Mouse (Mus musculus): ENCODE data around the gene Traf3ip1. TPM values are rescaled to one million over a fixed set of nuclear protein-coding genes. Genes with fewer than 3 reads are reported as not detected.

The Traf3ip1 gene
- total RNA-seq, 2 experiments from 2014 or later = 15.8 to 16.5 TPM

DNA sequence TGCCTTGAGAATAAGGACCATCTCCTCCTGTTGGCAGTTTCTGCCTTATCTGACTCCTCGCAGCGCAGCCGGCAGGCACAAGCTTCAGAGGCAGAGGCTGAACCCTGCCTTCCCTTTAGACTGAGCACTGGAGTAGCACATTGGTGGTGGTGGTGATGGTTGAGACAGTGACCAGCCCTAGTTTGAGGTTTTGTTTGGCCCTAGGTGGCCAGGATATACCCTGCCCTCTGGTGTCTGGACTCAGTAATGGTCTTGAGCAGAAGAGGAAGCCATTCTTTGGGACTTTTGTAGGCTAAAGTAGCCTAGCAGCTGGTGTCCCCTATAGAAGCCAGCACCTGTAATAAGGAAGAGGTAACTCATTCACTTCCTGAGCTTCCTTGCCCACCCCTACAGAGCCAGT is 69.6 kb downstream of the Traf3ip1 start:
- intact Hi-C loops (cut with DNase I) = no loop called here
- Histone ChIP-seq H3K27ac (no peak overlapping the region), H3K4me3 (no peak overlapping the region)
- no peak for DNase-seq (ENCODE audit: extremely low spot score in 1 of 2, low spot score in 2 of 2)
- peak; percentile 28 for TF ChIP-seq CTCF (IDR thresholded peaks at IDR 0.05)

DNA sequence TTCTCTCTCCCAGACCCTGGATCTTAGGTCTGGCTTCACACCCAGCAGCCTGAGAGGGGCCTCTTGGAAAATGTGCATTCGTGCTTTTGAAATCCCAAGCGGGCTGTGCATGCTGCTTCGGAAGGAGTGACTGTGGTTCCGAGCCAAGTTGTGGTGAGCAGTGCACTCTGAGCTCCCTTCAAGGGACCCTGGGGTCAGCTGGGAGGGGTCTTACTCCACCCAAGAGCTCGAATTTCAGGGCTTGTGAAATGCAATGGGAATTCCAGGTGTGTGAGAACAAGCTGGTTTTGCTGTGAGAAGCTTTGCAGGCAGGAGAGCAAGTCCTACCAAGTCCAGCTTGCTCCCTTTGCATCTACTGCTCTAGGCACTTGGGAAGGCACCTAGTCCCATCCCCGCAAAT is 70.2 kb downstream of the Traf3ip1 start:
- intact Hi-C loops (cut with DNase I) = no loop called here
- no peak overlapping the region for H3K4me3 ChIP-seq
- no peak for DNase-seq (ENCODE audit: extremely low spot score in 1 of 2, low spot score in 2 of 2)
- H3K27ac ChIP-seq = no peak overlapping the region
- TF ChIP-seq CTCF (IDR thresholded peaks at IDR 0.05) = no peak

DNA sequence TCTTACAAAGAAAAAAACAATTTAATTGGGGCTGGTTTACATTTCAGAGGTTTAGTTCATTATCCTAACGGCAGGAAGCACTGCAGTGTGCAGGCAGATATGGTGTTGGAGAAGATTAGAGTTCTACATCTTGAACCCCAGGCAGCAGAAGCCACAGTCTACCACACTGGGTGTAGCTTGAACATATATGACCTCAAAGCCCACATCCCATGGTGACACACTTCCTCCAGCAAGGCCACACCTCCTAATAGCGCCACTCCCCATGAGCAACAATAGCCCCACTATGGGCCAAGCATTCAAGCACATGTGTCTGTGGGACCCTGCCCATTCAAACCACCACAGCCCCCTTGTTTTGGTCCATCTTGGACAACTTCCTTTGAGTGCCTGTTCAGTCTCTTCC is 72.8 kb downstream of the Traf3ip1 start:
- intact Hi-C loops (cut with DNase I) = no loop called here
- H3K4me3 ChIP-seq = no peak overlapping the region
- DNase-seq (ENCODE audit: extremely low spot score in 1 of 2, low spot score in 2 of 2) = no peak
- no peak for TF ChIP-seq CTCF (IDR thresholded peaks at IDR 0.05)
- no peak overlapping the region for H3K27ac ChIP-seq

DNA sequence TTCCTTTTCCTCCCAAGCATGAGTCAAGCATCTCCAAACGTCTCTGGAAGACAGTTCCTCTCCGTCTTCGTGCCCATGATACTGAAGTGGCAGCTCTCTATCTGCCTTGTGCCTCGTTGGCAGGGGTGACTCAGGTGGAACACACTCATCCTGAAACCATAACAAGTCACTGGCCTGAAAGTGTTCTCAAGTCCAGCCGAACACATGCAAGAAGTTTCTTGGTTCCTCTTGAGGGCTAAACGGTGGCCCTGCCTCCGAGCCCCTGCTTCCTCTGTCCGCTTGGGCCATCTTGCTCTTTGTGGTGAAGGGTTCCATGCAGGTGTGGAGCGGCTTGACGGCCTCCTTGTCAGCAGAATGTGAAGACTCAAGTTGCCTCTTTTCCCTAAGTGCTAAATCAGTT is 78.0 kb downstream of the Traf3ip1 start:
- no peak for DNase-seq (ENCODE audit: extremely low spot score in 1 of 2, low spot score in 2 of 2)
- intact Hi-C loops (cut with DNase I) = loop anchor here (5.0 kb wide), 2 partner anchors 300 to 395 kb away; no protein-coding TSS in a partner anchor
- Histone ChIP-seq H3K4me3 (no peak overlapping the region), H3K27ac (no peak overlapping the region)
- TF ChIP-seq CTCF (IDR thresholded peaks at IDR 0.05) = no peak

DNA sequence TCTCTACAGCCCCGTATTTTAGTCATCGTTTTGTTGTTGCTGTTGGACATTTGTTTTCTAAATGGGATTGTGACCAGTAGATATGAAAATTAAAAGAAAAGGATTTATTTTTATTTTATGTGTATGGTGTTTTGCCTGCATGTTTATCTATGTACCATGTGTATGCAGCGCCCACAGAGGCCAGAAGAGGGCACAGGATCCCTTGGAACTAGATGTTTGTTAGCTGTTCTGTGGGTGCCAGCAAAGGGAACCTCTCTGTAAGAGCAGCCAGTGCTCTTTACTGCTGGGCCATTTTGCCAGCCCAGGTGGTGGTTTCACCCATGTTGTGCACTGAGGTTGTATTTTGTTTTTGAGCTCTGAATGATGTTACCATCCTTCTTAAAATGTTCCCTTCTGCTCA is 79.8 kb downstream of the Traf3ip1 start:
- peak; percentile 46 to 47 for DNase-seq (ENCODE audit: extremely low spot score in 1 of 2, low spot score in 2 of 2)
- TF ChIP-seq CTCF (IDR thresholded peaks at IDR 0.05) = peak; percentile 74
- H3K27ac ChIP-seq = no peak overlapping the region
- intact Hi-C loops (cut with DNase I) = loop anchor here (1.0 to 5.0 kb wide), 3 partner anchors 181 to 393 kb away; no protein-coding TSS in a partner anchor
- H3K4me3 ChIP-seq = no peak overlapping the region

DNA sequence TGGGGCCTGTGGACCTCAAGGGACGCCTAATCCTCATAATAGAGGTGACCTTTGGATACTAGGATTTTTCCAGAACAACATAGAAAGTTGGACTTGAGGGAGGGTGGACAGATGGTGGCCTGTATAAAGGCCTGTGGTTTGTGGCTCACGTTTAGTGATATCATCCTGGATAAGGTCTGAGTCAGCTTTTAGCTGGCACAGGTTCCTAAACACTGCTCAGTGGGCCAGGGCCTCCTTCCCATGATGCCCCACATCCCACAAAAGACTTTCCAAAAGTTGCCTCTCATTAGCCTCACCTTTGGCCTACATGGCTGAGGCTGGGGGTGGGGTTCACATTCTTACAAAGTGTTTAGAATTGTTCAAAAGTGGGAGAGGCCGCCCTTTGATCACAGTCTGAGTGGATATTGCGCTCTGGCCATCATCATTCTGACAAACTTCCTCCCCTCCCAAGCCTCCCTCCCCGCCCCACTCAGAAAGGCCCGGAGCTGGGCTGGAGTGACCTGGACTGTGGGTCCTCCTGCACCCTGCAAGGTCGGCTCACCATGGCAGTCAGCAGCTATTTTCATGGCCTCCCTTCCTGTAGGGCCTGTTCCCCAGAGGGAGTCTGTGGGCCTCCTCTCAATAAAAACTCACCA is 83.6 kb downstream of the Traf3ip1 start:
- TF ChIP-seq CTCF (IDR thresholded peaks at IDR 0.05) = no peak
- intact Hi-C loops (cut with DNase I) = no loop called here
- no peak overlapping the region for H3K27ac ChIP-seq
- no peak overlapping the region for H3K4me3 ChIP-seq
- DNase-seq (ENCODE audit: extremely low spot score in 1 of 2, low spot score in 2 of 2) = no peak

Other genes starting within 250 kb of the Traf3ip1 start
- 10 to 100 TPM; 54.0 to 55.3 TPM for gene Ube2f, start 244.3 kb upstream of the Traf3ip1 start, total RNA-seq (2021)
- 10 to 100 TPM; 18.3 to 20.0 TPM for gene Scly, start 196.3 kb upstream of the Traf3ip1 start, total RNA-seq (2021)
- under 1 TPM; 0.25 to 0.30 TPM for gene Espnl, start 172.6 kb upstream of the Traf3ip1 start, total RNA-seq (2021)
- gene Klhl30, start 143.6 kb upstream of the Traf3ip1 start, total RNA-seq (2021) = under 1 TPM in 1 of 2 experiments, not detected in 1; 0.14 TPM
- gene Erfe, start 128.2 kb upstream of the Traf3ip1 start, total RNA-seq (2021) = under 1 TPM; 0.16 to 0.38 TPM
- gene Ilkap, start 95.8 kb upstream of the Traf3ip1 start, total RNA-seq (2021) = 10 to 100 TPM; 59.8 to 64.8 TPM
- 10 to 100 TPM; 13.4 to 14.6 TPM for gene Hes6, start 80.6 kb upstream of the Traf3ip1 start, total RNA-seq (2021)
- gene Per2, start 35.3 kb upstream of the Traf3ip1 start, total RNA-seq (2021) = 10 to 100 TPM; 24.8 to 54.6 TPM
- gene Asb1, start 45.9 kb downstream of the Traf3ip1 start, total RNA-seq (2021) = 10 to 100 TPM; 38.1 to 40.7 TPM

Measured in left cerebral cortex, adult 2 months (tissue).